Mouse (Mus musculus): ENCODE data around the gene Gpnmb. TPM values are rescaled to one million over a fixed set of nuclear protein-coding genes. Genes with fewer than 3 reads are reported as not detected.

The Gpnmb gene
- polyA plus RNA-seq, 2 experiments: 0.19 to 0.38 TPM

- H3K9ac ChIP-seq (replicated peaks): no peak overlapping the region
- WGBS (ENCODE audit: insufficient replicate concordance): 47% methylated on average over 5 of the region's 5 CpGs
- ATAC-seq (ENCODE audit: insufficient read depth) (no peak), DNase-seq (ENCODE audit: low read depth in 3 of 3, low spot score in 3 of 3) (no peak)
- no peaks in the 10 kb centered on the region for H3K36me3 ChIP-seq (replicated peaks; ENCODE audit: control insufficient read depth, insufficient read depth, low read depth)
- H3K27ac ChIP-seq: no peak overlapping the region
- no peak for TF ChIP-seq EP300 (IDR thresholded peaks at IDR 0.05; ENCODE audit: low read depth)
- TF ChIP-seq CTCF (IDR thresholded peaks at IDR 0.05; ENCODE audit: low read depth): no peak
- peaks cover 0 to 6% of the 10 kb centered on the region in 2 experiments; a peak in 2 of 4 replicates for H3K4me1 ChIP-seq (replicated peaks; ENCODE audit: control insufficient read depth in 2 of 2, insufficient read depth in 2 of 2, low read length in 1 of 2)
- no peak overlapping the region for H3K4me3 ChIP-seq (ENCODE audit: insufficient read depth in 1 of 2, low read depth in 2 of 2, low read length in 2 of 2)
- H3K27me3 ChIP-seq (ENCODE audit: control insufficient read depth, insufficient read depth, low read length): no peaks in the 10 kb centered on the region
- H3K4me2 ChIP-seq (ENCODE audit: low read depth): no peak overlapping the region
- no peaks in the 10 kb centered on the region for H3K9me3 ChIP-seq (ENCODE audit: control insufficient read depth, low read length)
These were observed 25.2 kb upstream of the Gpnmb start for GRCm38 (mm10) chr6:49011191-49011590.

DNA sequence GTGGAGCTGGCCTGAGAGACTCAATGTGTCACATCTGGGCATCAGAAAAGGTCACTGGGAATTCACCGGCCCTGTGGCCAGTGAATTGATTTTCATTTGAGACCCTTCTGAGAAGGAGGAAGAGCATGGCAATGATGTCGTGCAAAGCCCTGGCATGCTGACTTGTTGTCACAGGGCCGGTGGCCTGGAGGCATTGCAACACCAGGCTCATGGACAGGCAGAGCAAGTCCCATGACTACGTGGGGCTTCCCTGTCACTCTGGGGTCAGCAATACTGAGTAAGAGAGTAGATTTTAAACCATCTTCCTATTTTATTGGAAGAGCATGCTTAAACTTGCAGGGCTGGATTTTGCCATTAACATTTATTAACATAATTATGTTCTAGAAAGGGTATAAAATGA lies 23.3 kb upstream of the Gpnmb start:
- Histone ChIP-seq H3K4me3 (ENCODE audit: insufficient read depth in 1 of 2, low read depth in 2 of 2, low read length in 2 of 2) (no peak overlapping the region), H3K27ac (no peak overlapping the region), H3K27me3 (ENCODE audit: control insufficient read depth, insufficient read depth, low read length) (no peaks in the 10 kb centered on the region), H3K4me2 (ENCODE audit: low read depth) (no peak overlapping the region), H3K9ac (replicated peaks) (no peak overlapping the region), H3K36me3 (replicated peaks; ENCODE audit: control insufficient read depth, insufficient read depth, low read depth) (no peaks in the 10 kb centered on the region), H3K9me3 (ENCODE audit: control insufficient read depth, low read length) (no peaks in the 10 kb centered on the region), H3K4me1 (replicated peaks; ENCODE audit: control insufficient read depth in 2 of 2, insufficient read depth in 2 of 2, low read length in 1 of 2) (peaks cover 0 to 6% of the 10 kb centered on the region in 2 experiments; a peak in 2 of 4 replicates)
- WGBS (ENCODE audit: insufficient replicate concordance): 44% methylated on average over 4 of the region's 4 CpGs
- TF ChIP-seq EP300 (IDR thresholded peaks at IDR 0.05; ENCODE audit: low read depth) (no peak), CTCF (IDR thresholded peaks at IDR 0.05; ENCODE audit: low read depth) (no peak)
- ATAC-seq (ENCODE audit: insufficient read depth): no peak
- DNase-seq (ENCODE audit: low read depth in 3 of 3, low spot score in 3 of 3): no peak

DNA sequence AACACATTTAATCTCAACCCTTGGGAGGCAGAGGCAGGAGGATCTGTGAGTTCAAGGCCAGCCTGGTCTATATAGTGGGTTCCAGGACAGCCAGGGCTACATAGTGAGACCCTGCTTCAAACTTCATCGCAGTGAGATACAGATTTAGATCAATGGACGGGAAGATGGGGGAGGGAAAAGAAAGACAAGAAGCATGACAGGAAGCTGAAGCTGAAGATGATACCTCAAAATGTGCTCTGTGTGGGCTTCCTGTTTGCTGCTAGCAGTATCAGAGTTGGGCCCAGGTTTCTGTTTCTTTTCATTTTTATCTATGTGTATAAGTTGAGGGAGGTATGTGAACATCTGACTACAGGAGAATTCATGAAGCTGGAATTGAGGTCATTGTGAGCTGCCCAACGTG lies 22.9 kb upstream of the Gpnmb start:
- no peak for TF ChIP-seq CTCF (IDR thresholded peaks at IDR 0.05; ENCODE audit: low read depth)
- TF ChIP-seq EP300 (IDR thresholded peaks at IDR 0.05; ENCODE audit: low read depth): no peak
- Histone ChIP-seq H3K36me3 (replicated peaks; ENCODE audit: control insufficient read depth, insufficient read depth, low read depth) (no peaks in the 10 kb centered on the region), H3K4me3 (ENCODE audit: insufficient read depth in 1 of 2, low read depth in 2 of 2, low read length in 2 of 2) (no peak overlapping the region), H3K9me3 (ENCODE audit: control insufficient read depth, low read length) (no peaks in the 10 kb centered on the region), H3K9ac (replicated peaks) (no peak overlapping the region), H3K27me3 (ENCODE audit: control insufficient read depth, insufficient read depth, low read length) (no peaks in the 10 kb centered on the region), H3K4me2 (ENCODE audit: low read depth) (no peak overlapping the region), H3K27ac (no peak overlapping the region), H3K4me1 (replicated peaks; ENCODE audit: control insufficient read depth in 2 of 2, insufficient read depth in 2 of 2, low read length in 1 of 2) (peaks cover 0 to 2% of the 10 kb centered on the region in 2 experiments; a peak in 2 of 4 replicates)
- 19% methylated on average over 3 of the region's 3 CpGs for WGBS (ENCODE audit: insufficient replicate concordance)
- DNase-seq (ENCODE audit: low read depth in 3 of 3, low spot score in 3 of 3) (no peak), ATAC-seq (ENCODE audit: insufficient read depth) (no peak)

DNA sequence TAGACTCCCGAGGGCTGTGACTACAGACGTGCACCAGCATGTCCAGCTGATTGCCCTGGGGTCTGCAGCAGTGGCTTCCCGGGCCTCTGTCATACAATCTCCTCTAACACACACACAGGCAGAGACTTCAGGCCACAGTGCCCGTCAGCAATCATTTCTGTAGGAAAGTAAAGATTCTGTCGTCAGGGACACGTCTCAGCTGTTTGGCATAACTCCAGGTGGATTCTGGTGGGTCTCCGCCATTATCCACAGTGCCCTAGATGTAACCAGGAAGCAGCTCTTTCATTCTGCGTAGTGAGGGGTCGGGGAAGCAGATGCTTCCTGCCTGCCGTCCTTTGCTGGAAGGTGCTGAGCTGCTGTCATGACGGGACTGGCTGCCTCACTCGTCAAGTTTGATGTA lies 19.2 kb upstream of the Gpnmb start:
- no peak overlapping the region for H3K4me3 ChIP-seq (ENCODE audit: insufficient read depth in 1 of 2, low read depth in 2 of 2, low read length in 2 of 2)
- no peaks in the 10 kb centered on the region; a peak in 1 of 4 replicates for H3K4me1 ChIP-seq (replicated peaks; ENCODE audit: control insufficient read depth in 2 of 2, insufficient read depth in 2 of 2, low read length in 1 of 2)
- 13% methylated on average over 12 of the region's 12 CpGs for WGBS (ENCODE audit: insufficient replicate concordance)
- ATAC-seq (ENCODE audit: insufficient read depth) (no peak), DNase-seq (ENCODE audit: low read depth in 3 of 3, low spot score in 3 of 3) (no peak)
- TF ChIP-seq EP300 (IDR thresholded peaks at IDR 0.05; ENCODE audit: low read depth): no peak
- no peak for TF ChIP-seq CTCF (IDR thresholded peaks at IDR 0.05; ENCODE audit: low read depth)
- no peaks in the 10 kb centered on the region for H3K36me3 ChIP-seq (replicated peaks; ENCODE audit: control insufficient read depth, insufficient read depth, low read depth)
- H3K27me3 ChIP-seq (ENCODE audit: control insufficient read depth, insufficient read depth, low read length): no peaks in the 10 kb centered on the region
- no peak overlapping the region for H3K4me2 ChIP-seq (ENCODE audit: low read depth)
- H3K9ac ChIP-seq (replicated peaks): no peak overlapping the region
- no peak overlapping the region for H3K27ac ChIP-seq
- no peaks in the 10 kb centered on the region for H3K9me3 ChIP-seq (ENCODE audit: control insufficient read depth, low read length)

GRCm38 (mm10) chr6:49019341-49019740 lies 17.0 kb upstream of the Gpnmb start:
- 78% methylated on average over 1 of the region's 1 CpGs for WGBS (ENCODE audit: insufficient replicate concordance)
- H3K36me3 ChIP-seq (replicated peaks; ENCODE audit: control insufficient read depth, insufficient read depth, low read depth): no peaks in the 10 kb centered on the region
- H3K4me1 ChIP-seq (replicated peaks; ENCODE audit: control insufficient read depth in 2 of 2, insufficient read depth in 2 of 2, low read length in 1 of 2): no peaks in the 10 kb centered on the region; a peak in 1 of 4 replicates
- H3K9ac ChIP-seq (replicated peaks): no peak overlapping the region
- TF ChIP-seq EP300 (IDR thresholded peaks at IDR 0.05; ENCODE audit: low read depth) (no peak), CTCF (IDR thresholded peaks at IDR 0.05; ENCODE audit: low read depth) (no peak)
- no peaks in the 10 kb centered on the region for H3K9me3 ChIP-seq (ENCODE audit: control insufficient read depth, low read length)
- no peak for DNase-seq (ENCODE audit: low read depth in 3 of 3, low spot score in 3 of 3)
- no peak for ATAC-seq (ENCODE audit: insufficient read depth)
- H3K4me3 ChIP-seq (ENCODE audit: insufficient read depth in 1 of 2, low read depth in 2 of 2, low read length in 2 of 2): no peak overlapping the region
- no peak overlapping the region for H3K4me2 ChIP-seq (ENCODE audit: low read depth)
- H3K27me3 ChIP-seq (ENCODE audit: control insufficient read depth, insufficient read depth, low read length): no peaks in the 10 kb centered on the region
- H3K27ac ChIP-seq: no peak overlapping the region
